Mouse (Mus musculus) liver, adult 2 months (tissue): ENCODE results near the gene Fam24a. TPM values are rescaled to one million over a fixed set of nuclear protein-coding genes. Genes with fewer than 3 reads are reported as not detected.

ENCODE experiments used
- DNase-seq: peaks from one replicate; pipeline ENCODE4 v3.0.0-alpha.2; 2011; ENCODE audit warnings: low read depth, low spot score; ENCODE audit errors: extremely low read depth
- H3K27ac ChIP-seq: fragments of 200-500 bp; replicated peaks from 2 replicates; pipeline ENCODE4 v1.5.1; 2012; ENCODE audit warnings: low read depth, mild to moderate bottlenecking, control low read depth, inconsistent platforms, low read length; ENCODE audit not compliant: insufficient read depth
- H3K27me3 ChIP-seq: fragments of 200-500 bp; 2 replicates; pipeline ENCODE4 v1.6.1; 2012; ENCODE audit warnings: mild to moderate bottlenecking, moderate library complexity, low read length, inconsistent platforms; ENCODE audit not compliant: control insufficient read depth, insufficient read depth
- H3K36me3 ChIP-seq: fragments of 200-500 bp; 2 replicates; pipeline ENCODE4 v1.6.1; 2012; ENCODE audit warnings: low read length, inconsistent platforms; ENCODE audit not compliant: control insufficient read depth, insufficient read depth
- H3K4me1 ChIP-seq: fragments of 200-500 bp; 2 replicates; pipeline ENCODE4 v1.6.1; 2011; ENCODE audit warnings: low read length; ENCODE audit not compliant: control insufficient read depth, insufficient read depth
- H3K4me3 ChIP-seq: fragments of 200-500 bp; 2 replicates; pipeline ENCODE4 v1.5.1; 2011; ENCODE audit warnings: low read depth, mild to moderate bottlenecking, control low read depth, low read length, moderate library complexity; ENCODE audit not compliant: insufficient read depth
- H3K79me2 ChIP-seq: fragments of 200-500 bp; 2 replicates; pipeline ENCODE4 v1.6.1; 2012; ENCODE audit warnings: inconsistent platforms, mild to moderate bottlenecking, low read length, moderate library complexity; ENCODE audit not compliant: control insufficient read depth, insufficient read depth
- H3K9ac ChIP-seq: fragments of 200-500 bp; 2 replicates; pipeline ENCODE4 v1.6.1; 2012; ENCODE audit warnings: low read depth, mild to moderate bottlenecking, control low read depth, inconsistent platforms, low read length
- CTCF ChIP-seq: fragments of 200-500 bp; IDR thresholded peaks from 2 replicates; pipeline ENCODE4 v1.5.1; 2011; ENCODE audit warnings: low read depth, low read length, control low read depth
- POLR2A ChIP-seq: fragments of 200-500 bp; IDR thresholded peaks from 2 replicates; pipeline ENCODE4 v1.6.1; 2011; ENCODE audit warnings: low read length, control low read depth; ENCODE audit not compliant: insufficient read depth; ENCODE audit errors: extremely low read depth
- WGBS: fragments of 180-500 bp; shearing (Covaris S2); methylation state at CpG from one replicate; pipeline ENCODE4 v1.1.7; 2018; 5-methylcytosine and 5-hydroxymethylcytosine counted together
- polyA plus RNA-seq: library from polyadenylated mRNA; depleted of rRNA; stranded (reverse); fragments of >200 nt; gene quantifications from 2 replicates; pipeline ENCODE4 v1.2.3, GENCODE M21; 2012; rRNA removed
- total RNA-seq: library from RNA; depleted of rRNA; stranded (reverse); fragments of >200 nt; gene quantifications from 2 replicates; pipeline ENCODE4 v1.2.3, GENCODE M21; 2014; rRNA removed

Fam24a gene
- total RNA-seq (not detected in 2 replicates), polyA plus RNA-seq (not detected in 2 replicates)

DNA sequence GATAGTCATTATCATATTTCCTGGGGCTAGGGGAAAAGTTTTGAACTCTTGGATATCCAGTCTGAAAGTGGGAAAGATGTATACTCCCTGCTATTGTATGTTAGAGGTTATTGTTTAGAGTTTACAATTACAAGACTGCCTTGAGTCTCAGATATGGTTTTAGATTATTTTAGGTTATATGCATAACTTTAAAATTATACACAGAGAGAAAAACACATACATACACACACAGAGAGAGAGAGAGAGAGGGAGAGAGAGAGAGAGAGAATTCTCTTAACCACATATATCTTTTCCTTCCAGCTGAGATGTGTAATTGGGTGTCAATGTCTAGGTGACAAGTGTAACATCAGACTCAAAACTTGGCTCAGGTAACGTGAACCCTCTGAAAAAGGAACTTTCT lies at the start of gene Fam24a:
Gene Fam24a (plus strand): TSS at position 301 of the 400 bp plus-strand sequence.
- DNase-seq: no peak
- H3K4me1 ChIP-seq: no peaks in the 10 kb centered on the region
- no peak within 1 kb of the TSS for H3K27ac ChIP-seq
- no peaks in the 10 kb centered on the region for H3K27me3 ChIP-seq
- TF ChIP-seq CTCF: no peak
- no peak within 1 kb of the TSS for H3K9ac ChIP-seq
- 0 out of 2 replicates have a peak, but pooled peaks cover 1% of the 10 kb centered on the region for H3K36me3 ChIP-seq
- H3K79me2 ChIP-seq: no peaks in the 10 kb centered on the region
- WGBS: 50% methylated on average over 1 of the region's 1 CpGs
- no peak within 1 kb of the TSS for H3K4me3 ChIP-seq

DNA sequence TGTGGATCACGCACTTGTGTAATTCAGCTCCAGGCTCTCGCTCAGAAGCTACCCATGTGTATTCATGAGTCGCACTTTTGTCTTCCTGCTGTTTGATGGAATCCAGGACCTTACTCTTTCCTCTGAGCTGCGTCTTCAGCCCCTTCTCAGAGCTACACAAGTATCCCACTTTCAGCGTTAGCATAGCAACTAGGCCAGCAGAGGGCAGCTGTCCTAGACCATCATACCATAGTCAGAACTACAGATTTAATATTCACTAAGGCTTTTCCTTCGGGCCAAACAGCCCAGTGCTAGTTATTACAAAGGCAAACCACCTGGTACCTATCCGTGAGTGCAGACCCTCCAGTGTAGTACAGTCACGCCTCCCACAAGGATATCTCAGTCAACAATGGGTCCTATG lies 36.5 kb upstream of the Fam24a start:
- H3K9ac ChIP-seq: no peak overlapping the region
- no peaks in the 10 kb centered on the region for H3K27me3 ChIP-seq
- no peak for TF ChIP-seq CTCF
- no peak for TF ChIP-seq POLR2A
- H3K4me3 ChIP-seq: no peak overlapping the region
- H3K27ac ChIP-seq: no peak overlapping the region
- 79% methylated on average over 8 of the region's 8 CpGs for WGBS
- DNase-seq: no peak
- H3K79me2 ChIP-seq: no peaks in the 10 kb centered on the region
- H3K36me3 ChIP-seq: no peaks in the 10 kb centered on the region
- H3K4me1 ChIP-seq: no peaks in the 10 kb centered on the region

DNA sequence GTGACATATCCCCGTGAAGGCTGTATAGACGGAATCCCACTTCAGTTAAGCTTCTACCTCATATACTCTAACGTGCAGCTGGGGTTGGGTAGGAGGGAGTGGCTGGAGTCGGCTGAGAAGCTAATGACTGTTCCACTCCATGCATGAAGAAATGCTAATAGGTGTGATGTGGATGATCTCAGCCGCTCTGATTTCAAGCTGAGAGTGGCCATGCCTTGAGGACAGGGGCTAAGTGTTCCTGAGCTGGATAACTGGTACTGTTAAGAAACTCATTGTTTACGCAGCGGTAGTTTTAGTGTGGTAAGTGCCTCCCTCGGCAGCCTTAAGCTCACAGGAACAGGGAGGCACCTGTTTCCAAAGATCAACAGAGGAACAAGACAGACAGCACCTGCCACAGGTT lies 30.3 kb upstream of the Fam24a start:
- no peaks in the 10 kb centered on the region for H3K79me2 ChIP-seq
- H3K36me3 ChIP-seq: no peaks in the 10 kb centered on the region
- no peak for TF ChIP-seq POLR2A
- no peak for TF ChIP-seq CTCF
- H3K9ac ChIP-seq: no peak overlapping the region
- no peak overlapping the region for H3K27ac ChIP-seq
- no peaks in the 10 kb centered on the region for H3K4me1 ChIP-seq
- no peak for DNase-seq
- no peaks in the 10 kb centered on the region for H3K27me3 ChIP-seq
- no peak overlapping the region for H3K4me3 ChIP-seq
- 76% methylated on average over 8 of the region's 8 CpGs for WGBS

- TF ChIP-seq POLR2A (no peak), CTCF (no peak)
- no peak overlapping the region for H3K4me3 ChIP-seq
- WGBS: 80% methylated on average over 5 of the region's 5 CpGs
- H3K79me2 ChIP-seq: no peaks in the 10 kb centered on the region
- DNase-seq: no peak
- H3K36me3 ChIP-seq: no peaks in the 10 kb centered on the region
- no peaks in the 10 kb centered on the region for H3K4me1 ChIP-seq
- H3K9ac ChIP-seq: no peak overlapping the region
- no peak overlapping the region for H3K27ac ChIP-seq
- H3K27me3 ChIP-seq: no peaks in the 10 kb centered on the region
Measured at GRCm38 (mm10) chr7:131306733-131307132, 26.9 kb upstream of the Fam24a start.

DNA sequence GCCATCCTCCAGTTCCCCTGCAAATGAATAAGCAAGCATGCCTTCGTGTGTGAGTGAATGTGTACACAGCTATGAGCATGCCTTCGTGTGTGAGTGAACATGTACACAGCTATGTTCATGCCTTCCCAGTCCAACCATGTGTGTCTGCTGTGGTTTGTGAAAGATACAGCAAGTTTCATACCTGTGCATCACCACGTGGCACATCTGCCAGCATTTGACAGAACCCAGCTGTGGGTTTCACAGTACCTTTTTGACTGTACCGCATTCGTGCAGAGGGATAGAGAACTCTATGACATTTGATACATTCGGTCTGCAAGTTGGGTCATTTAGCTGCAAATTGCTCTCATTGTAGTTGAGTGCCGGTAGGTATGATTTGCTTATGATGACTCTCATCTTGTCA lies 19.2 kb upstream of the Fam24a start:
- DNase-seq: no peak
- no peaks in the 10 kb centered on the region for H3K79me2 ChIP-seq
- H3K27ac ChIP-seq: no peak overlapping the region
- 79% methylated on average over 7 of the region's 7 CpGs for WGBS
- no peak overlapping the region for H3K9ac ChIP-seq
- no peaks in the 10 kb centered on the region for H3K27me3 ChIP-seq
- no peak overlapping the region for H3K4me3 ChIP-seq
- H3K36me3 ChIP-seq: no peaks in the 10 kb centered on the region
- no peak for TF ChIP-seq CTCF
- TF ChIP-seq POLR2A: no peak
- H3K4me1 ChIP-seq: no peaks in the 10 kb centered on the region

GRCm38 (mm10) chr7:131317587-131317986 lies 16.1 kb upstream of the Fam24a start:
- Histone ChIP-seq H3K4me1 (no peaks in the 10 kb centered on the region), H3K4me3 (no peak overlapping the region), H3K79me2 (no peaks in the 10 kb centered on the region), H3K36me3 (no peaks in the 10 kb centered on the region), H3K27me3 (no peaks in the 10 kb centered on the region), H3K9ac (no peak overlapping the region), H3K27ac (no peak overlapping the region)
- no peak for DNase-seq
- 61% methylated on average over 12 of the region's 12 CpGs for WGBS
- TF ChIP-seq POLR2A: no peak
- TF ChIP-seq CTCF: no peak
